Mouse (Mus musculus) spleen, adult 18-20 months (tissue): ENCODE results near the gene Gm42417.

Experiments
- DNase-seq, 2 experiments: peaks; one replicate each; pipeline ENCODE4 v3.0.0; 2022; ENCODE audit warnings: mixed read lengths in 2 of 2

The Gm42417 gene

DNA sequence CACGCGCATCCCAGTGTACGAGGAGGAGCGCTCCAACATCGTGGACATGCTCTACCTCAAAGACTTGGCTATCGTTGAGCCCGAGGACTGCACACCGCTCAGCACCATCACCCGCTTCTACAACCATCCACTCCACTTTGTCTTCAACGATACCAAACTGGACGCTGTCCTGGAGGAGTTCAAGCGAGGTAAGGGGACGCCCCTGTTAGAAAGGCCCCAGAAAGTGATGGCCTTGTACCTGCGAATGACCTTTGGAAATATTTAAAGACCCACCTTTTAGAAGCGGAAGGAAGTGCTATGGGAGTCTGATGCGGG is 26.3 kb downstream of the Gm42417 start:
- DNase-seq: no peak

DNA sequence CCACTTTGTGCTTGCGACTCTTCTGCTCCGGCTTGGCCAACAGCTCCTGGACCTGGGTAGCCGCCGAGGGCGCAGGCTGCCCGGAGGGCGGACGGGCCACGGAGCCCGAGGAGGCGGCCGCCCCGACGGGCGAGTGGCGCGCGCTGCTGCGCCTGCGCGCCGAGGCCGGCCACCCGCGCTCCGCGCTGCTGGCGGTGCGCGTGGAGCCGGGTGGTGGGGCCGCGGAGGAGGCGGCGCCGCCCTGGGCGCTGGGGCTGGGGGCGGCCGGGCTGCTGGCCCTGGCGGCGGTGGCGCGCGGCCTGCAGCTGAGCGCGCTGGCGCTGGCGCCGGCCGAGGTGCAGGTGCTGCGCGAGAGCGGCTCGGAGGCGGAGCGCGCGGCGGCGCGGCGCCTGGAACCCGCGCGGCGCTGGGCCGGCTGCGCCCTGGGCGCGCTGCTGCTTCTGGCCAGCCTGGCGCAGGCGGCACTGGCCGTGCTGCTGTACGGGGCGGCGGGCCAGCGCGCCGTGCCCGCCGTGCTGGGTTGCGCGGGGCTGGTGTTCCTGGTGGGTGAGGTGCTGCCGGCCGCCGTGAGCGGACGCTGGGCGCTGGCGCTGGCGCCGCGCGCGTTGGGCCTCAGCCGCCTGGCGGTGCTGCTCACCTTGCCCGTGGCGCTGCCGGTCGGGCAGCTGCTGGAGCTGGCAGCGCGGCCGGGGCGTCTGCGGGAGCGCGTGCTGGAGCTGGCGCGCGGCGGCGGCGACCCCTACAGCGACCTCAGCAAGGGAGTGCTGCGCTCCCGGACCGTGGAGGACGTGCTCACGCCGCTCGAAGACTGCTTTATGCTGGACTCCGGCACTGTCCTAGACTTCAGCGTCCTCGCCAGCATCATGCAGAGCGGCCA is 26.9 kb downstream of the Gm42417 start:
- peak; percentile 28 to 59 for DNase-seq

GRCm38 (mm10) chr1:36511289-36512021 is 27.8 kb downstream of the Gm42417 start, which contains the start of gene Cnnm3:
Cnnm3 (plus strand) TSS chr1:36511867.
- DNase-seq: peak; percentile 99 to 100

DNA sequence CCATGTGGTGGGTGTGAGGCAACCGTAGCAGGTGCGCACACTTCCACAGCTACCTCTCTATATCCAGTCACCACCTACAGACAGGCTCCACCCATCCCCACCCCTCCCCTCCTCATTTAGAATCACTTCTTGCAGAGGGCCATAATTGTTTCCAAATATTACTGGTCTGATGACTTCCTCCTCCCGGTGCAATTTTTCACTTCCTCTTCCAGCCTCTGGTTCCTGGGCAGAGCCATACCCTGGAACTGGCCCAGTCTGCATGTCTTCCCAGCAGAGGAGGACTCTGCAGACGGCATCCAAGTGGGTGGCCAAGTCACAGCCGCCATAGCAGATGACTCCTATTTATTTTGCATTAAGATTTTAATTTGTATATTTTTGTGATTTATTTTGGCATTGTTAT is 31.0 kb downstream of the Gm42417 start:
- no peak for DNase-seq

GRCm38 (mm10) chr1:36501261-36501660 is 38.0 kb downstream of the Gm42417 start:
- peak; percentile 57 to 81 for DNase-seq

DNA sequence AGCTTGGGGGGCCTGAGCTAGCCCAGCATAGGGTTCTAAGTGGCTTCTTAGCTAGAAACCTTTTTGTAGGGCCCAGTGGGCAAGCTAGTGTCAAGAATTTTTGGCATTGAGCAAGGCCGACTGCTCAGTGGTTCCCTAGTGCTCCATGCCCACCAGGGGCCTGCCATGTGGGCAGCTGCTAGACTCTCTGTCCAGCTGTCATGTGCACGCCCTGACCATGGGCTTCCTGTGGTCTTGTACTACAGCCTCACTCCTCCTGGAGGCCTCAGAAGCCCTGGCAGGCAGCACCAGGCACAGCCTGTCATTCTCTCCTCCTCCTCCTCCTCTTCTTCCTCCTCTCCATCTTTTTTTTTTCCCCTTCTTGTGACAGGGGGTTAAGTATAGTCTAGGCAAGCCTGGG is 41.9 kb downstream of the Gm42417 start:
- no peak for DNase-seq

- DNase-seq: no peak
These were observed 42.5 kb downstream of the Gm42417 start for GRCm38 (mm10) chr1:36496719-36497118.

GRCm38 (mm10) chr1:36493299-36493698 is 45.9 kb downstream of the Gm42417 start:
- no peak for DNase-seq

GRCm38 (mm10) chr1:36492416-36493139 is 46.7 kb downstream of the Gm42417 start:
- DNase-seq: no peak

GRCm38 (mm10) chr1:36489661-36490060 is 49.6 kb downstream of the Gm42417 start:
- no peak for DNase-seq

DNA sequence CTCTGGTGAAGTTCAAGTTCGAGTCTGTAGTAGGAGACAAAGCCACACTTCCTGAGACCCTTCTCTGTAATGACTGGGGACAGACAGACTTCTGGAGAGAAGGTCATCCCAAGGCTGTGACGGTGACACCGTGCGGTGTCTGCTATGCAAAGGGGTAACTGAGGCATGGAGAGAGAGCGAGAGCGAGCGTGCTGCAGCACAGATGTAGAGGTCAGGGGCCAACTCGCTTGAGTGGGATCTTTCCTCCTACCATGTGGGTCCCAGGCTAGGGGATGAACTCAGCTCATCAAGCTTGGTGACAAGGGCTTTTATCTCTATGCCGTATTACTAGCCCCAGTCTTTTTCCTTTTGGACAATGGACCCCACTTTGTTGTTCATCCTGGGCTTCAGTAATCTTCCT is 52.1 kb downstream of the Gm42417 start:
- no peak for DNase-seq

DNA sequence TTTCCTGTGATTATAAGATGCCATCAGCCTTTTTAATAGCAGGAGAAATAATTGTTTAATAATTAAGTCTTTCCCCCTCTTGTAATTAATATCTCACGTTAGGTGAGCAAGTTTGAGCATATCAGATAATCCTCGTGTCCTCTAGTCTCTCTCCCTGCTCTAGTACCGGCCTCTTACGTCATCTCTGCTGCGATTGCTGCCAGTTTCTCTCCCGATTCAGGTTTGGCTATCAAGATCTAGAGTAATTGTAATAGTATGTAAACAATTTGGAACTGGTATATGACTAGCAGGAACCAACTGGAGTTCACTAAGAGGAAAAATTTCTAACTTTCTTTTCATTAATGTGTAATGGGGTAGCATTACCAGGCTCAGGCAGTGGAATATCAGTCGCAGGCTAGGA is 54.1 kb downstream of the Gm42417 start:
- DNase-seq: no peak

DNA sequence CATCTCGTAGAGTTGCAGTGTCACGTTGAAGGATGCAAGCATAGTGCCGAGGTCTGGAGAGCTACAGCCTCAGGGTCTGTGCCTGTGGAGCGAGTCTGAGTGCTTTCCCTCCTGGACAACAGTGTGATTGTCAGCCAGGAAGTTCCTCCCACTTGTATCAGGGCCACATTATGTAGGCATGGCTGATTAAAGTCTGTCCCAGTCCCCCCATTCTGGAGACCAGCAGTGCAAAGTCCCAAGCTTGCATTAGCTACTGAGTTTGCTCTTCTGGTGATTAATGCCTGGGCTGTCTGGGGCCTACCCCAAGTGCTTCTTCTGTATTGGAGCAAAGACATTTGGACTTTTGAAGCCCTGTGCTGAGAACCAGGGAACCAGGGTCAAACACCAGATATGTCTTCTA is 55.4 kb downstream of the Gm42417 start:
- DNase-seq: no peak
